ENCODE assay signal across 8 mouse cellular contexts in genomic region chr3:30600717-30601116, GRCm38 (mm10). TPM values are rescaled to one million over a fixed set of nuclear protein-coding genes. Genes with fewer than 3 reads are reported as not detected.
DNase-seq lines count a peak whose midpoint lies in the region; ATAC-seq and TF ChIP-seq lines count a peak whose summit lies in the region.

No protein-coding gene starts in this region.

- H3K27me3 ChIP-seq in forebrain, embryonic 14.5 days (replicated peaks; ENCODE audit: control insufficient read depth, insufficient read depth, low read length), result no peaks in the 10 kb centered on the region
- H3K27me3 ChIP-seq in hindbrain, postnatal 0 days (ENCODE audit: insufficient read depth, low read length), result no peaks in the 10 kb centered on the region
- H3K27me3 ChIP-seq in limb, embryonic 11.5 days (ENCODE audit: control insufficient read depth, insufficient read depth, low read length), result 0 out of 2 replicates have a peak, but pooled peaks cover 2% of the 10 kb centered on the region
- H3K27me3 ChIP-seq in midbrain, embryonic 15.5 days (replicated peaks), result no peaks in the 10 kb centered on the region

- peak overlapping the region; percentile 79 for H3K4me2 ChIP-seq in forebrain, embryonic 14.5 days (ENCODE audit: low read length)
- H3K4me2 ChIP-seq in hindbrain, postnatal 0 days (ENCODE audit: low read depth, low read length), result peak overlapping the region; percentile 54
- H3K4me2 ChIP-seq in limb, embryonic 11.5 days (ENCODE audit: low read depth, severe bottlenecking), result peak overlapping the region; percentile 75
- peak overlapping the region; percentile 89 for H3K4me2 ChIP-seq in midbrain, embryonic 15.5 days

- peak; percentile 15 for DNase-seq in ovary, postnatal 14 days (ENCODE audit: low spot score)
- DNase-seq in ovary, adult 18-20 months (ENCODE audit: low spot score), result no peak
- DNase-seq in brain, embryonic 14.5 days (ENCODE audit: low read depth), result peak; percentile 69
- peak; percentile 58 for DNase-seq in forebrain, embryonic 14.5 days (ENCODE audit: low spot score)
- peak; percentile 49 for DNase-seq in hindbrain, postnatal 0 days (ENCODE audit: low spot score)
- peak; percentile 61 for DNase-seq in limb, embryonic 11.5 days (ENCODE audit: low spot score)
- peak; percentile 15 to 32 for DNase-seq in thymus, postnatal 10 days (ENCODE audit: low spot score in 2 of 2)

- no peak for TF ChIP-seq POLR2A in brain, embryonic 14.5 days (IDR thresholded peaks at IDR 0.05; ENCODE audit: borderline replicate concordance, extremely low read depth, insufficient read depth, insufficient read length, poor library complexity, severe bottlenecking)

- under 1% methylated on average over 14 of the region's 14 CpGs for WGBS in forebrain, embryonic 14.5 days
- under 1% methylated on average over 14 of the region's 14 CpGs for WGBS in hindbrain, postnatal 0 days
- under 1% methylated on average over 14 of the region's 14 CpGs for WGBS in limb, embryonic 11.5 days
- WGBS in midbrain, embryonic 15.5 days, result under 1% methylated on average over 14 of the region's 14 CpGs

- H3K9me3 ChIP-seq in forebrain, embryonic 14.5 days (replicated peaks; ENCODE audit: control insufficient read depth, low read length), result no peaks in the 10 kb centered on the region
- H3K9me3 ChIP-seq in hindbrain, postnatal 0 days (ENCODE audit: low read length), result no peaks in the 10 kb centered on the region
- H3K9me3 ChIP-seq in limb, embryonic 11.5 days (ENCODE audit: control insufficient read depth, low read length), result no peaks in the 10 kb centered on the region
- no peaks in the 10 kb centered on the region for H3K9me3 ChIP-seq in midbrain, embryonic 15.5 days

- H3K9ac ChIP-seq in forebrain, embryonic 14.5 days (ENCODE audit: low read length), result peak overlapping the region; percentile 61
- H3K9ac ChIP-seq in hindbrain, postnatal 0 days (replicated peaks; ENCODE audit: low read length), result peak overlapping the region; percentile 55
- 0 out of 2 replicates have a peak overlapping the region, but pooled peaks have one; percentile 7 for H3K9ac ChIP-seq in limb, embryonic 11.5 days (ENCODE audit: low read length)
- H3K9ac ChIP-seq in midbrain, embryonic 15.5 days, result peak overlapping the region; percentile 43

- H3K4me3 ChIP-seq in forebrain, embryonic 14.5 days (ENCODE audit: low read depth, low read length), result peak overlapping the region; percentile 68
- peak overlapping the region; percentile 86 for H3K4me3 ChIP-seq in hindbrain, postnatal 0 days (ENCODE audit: low read length)
- peak overlapping the region; percentile 48 for H3K4me3 ChIP-seq in limb, embryonic 11.5 days (ENCODE audit: low read depth, low read length)
- peak overlapping the region; percentile 81 for H3K4me3 ChIP-seq in midbrain, embryonic 15.5 days

- ATAC-seq in forebrain, embryonic 14.5 days, result no peak
- ATAC-seq in hindbrain, postnatal 0 days, result no peak
- no peak for ATAC-seq in limb, embryonic 11.5 days (ENCODE audit: insufficient number of reproducible peaks, low FRiP score, low TSS enrichment, low read depth)
- no peak for ATAC-seq in midbrain, embryonic 15.5 days (replicated peaks)

- peak overlapping the region; percentile 72; the same call in 1 of the 2 replicates for H3K27ac ChIP-seq in forebrain, embryonic 14.5 days (ENCODE audit: low read depth, low read length)
- peak overlapping the region; percentile 66; the same call in 1 of the 2 replicates for H3K27ac ChIP-seq in hindbrain, postnatal 0 days
- H3K27ac ChIP-seq in limb, embryonic 11.5 days (replicated peaks; ENCODE audit: low read depth, low read length), result 0 out of 2 replicates have a peak overlapping the region, but pooled peaks have one; percentile 14
- H3K27ac ChIP-seq in midbrain, embryonic 15.5 days, result peak overlapping the region; percentile 75

- H3K36me3 ChIP-seq in forebrain, embryonic 14.5 days (ENCODE audit: control insufficient read depth, insufficient read depth, low read length), result peaks cover 11% of the 10 kb centered on the region
- 0 out of 2 replicates have a peak, but pooled peaks cover 5% of the 10 kb centered on the region for H3K36me3 ChIP-seq in hindbrain, postnatal 0 days (ENCODE audit: insufficient read depth, low read length)
- H3K36me3 ChIP-seq in limb, embryonic 11.5 days (ENCODE audit: control insufficient read depth, insufficient read depth, low read length), result peaks cover 2% of the 10 kb centered on the region; the same call in 1 of the 2 replicates
- H3K36me3 ChIP-seq in midbrain, embryonic 15.5 days (replicated peaks), result peaks cover 6% of the 10 kb centered on the region

- TF ChIP-seq CTCF in brain, embryonic 14.5 days (IDR thresholded peaks at IDR 0.05; ENCODE audit: borderline replicate concordance, extremely low read depth, insufficient read depth, insufficient read length), result no peak
- no peak for TF ChIP-seq CTCF in hindbrain, postnatal 0 days (IDR thresholded peaks at IDR 0.05; ENCODE audit: low read depth)

- H3K4me1 ChIP-seq in forebrain, embryonic 14.5 days (ENCODE audit: control insufficient read depth, insufficient read depth, low read length), result peaks cover 14% of the 10 kb centered on the region
- H3K4me1 ChIP-seq in hindbrain, postnatal 0 days (ENCODE audit: insufficient read depth, low read length), result no peaks in the 10 kb centered on the region
- peaks cover 10% of the 10 kb centered on the region; the same call in 1 of the 2 replicates for H3K4me1 ChIP-seq in limb, embryonic 11.5 days (ENCODE audit: control insufficient read depth, insufficient read depth, low read length)
- peaks cover 33% of the 10 kb centered on the region for H3K4me1 ChIP-seq in midbrain, embryonic 15.5 days

RNA-seq across cellular contexts. Expression of gene Actrt3, which starts 1.0 kb away (rescaled TPM):
- 0.11 and 0.13 TPM in 2 replicates for polyA plus RNA-seq in brain, embryonic 14.5 days (2012; rRNA removed)
- 0.17 and 0.25 TPM in 2 replicates for polyA plus RNA-seq in forebrain, embryonic 14.5 days (2014; fragmentation: Nextera tagmentation; extraction: Ambion mirVana)
- 0.18 and 0.42 TPM in 2 replicates for total RNA-seq in hindbrain, postnatal 0 days (2014; rRNA removed)
- 0.56 and 0.89 TPM in 2 replicates for polyA plus RNA-seq in hindbrain, postnatal 0 days (2015; fragmentation: Nextera tagmentation; extraction: Ambion mirVana)
- 0.24 TPM in 1 of 2 replicates, not detected in the other for polyA plus RNA-seq in limb, embryonic 11.5 days (2014; fragmentation: Nextera tagmentation; extraction: Ambion mirVana)
- polyA plus RNA-seq in midbrain, embryonic 15.5 days (2015; fragmentation: Nextera tagmentation; extraction: Ambion mirVana), result 0.22 and 0.56 TPM in 2 replicates

RNA-seq across cellular contexts. Expression of gene Mynn, which starts 1.1 kb away (rescaled TPM):
- 16.0 and 20.6 TPM in 2 replicates for polyA plus RNA-seq in brain, embryonic 14.5 days (2012; rRNA removed)
- polyA plus RNA-seq in forebrain, embryonic 14.5 days (2014; fragmentation: Nextera tagmentation; extraction: Ambion mirVana), result 35.4 and 40.8 TPM in 2 replicates
- total RNA-seq in hindbrain, postnatal 0 days (2014; rRNA removed), result 16.6 and 18.5 TPM in 2 replicates
- polyA plus RNA-seq in hindbrain, postnatal 0 days (2015; fragmentation: Nextera tagmentation; extraction: Ambion mirVana), result 18.5 and 19.4 TPM in 2 replicates
- polyA plus RNA-seq in limb, embryonic 11.5 days (2014; fragmentation: Nextera tagmentation; extraction: Ambion mirVana), result 32.1 and 37.8 TPM in 2 replicates
- polyA plus RNA-seq in midbrain, embryonic 15.5 days (2015; fragmentation: Nextera tagmentation; extraction: Ambion mirVana), result 26.9 and 30.8 TPM in 2 replicates

RNA-seq across cellular contexts. Expression of gene Lrriq4, which starts 43.6 kb away (rescaled TPM):
- 0.05 TPM in 1 of 2 replicates, not detected in the other for polyA plus RNA-seq in brain, embryonic 14.5 days (2012; rRNA removed)
- not detected in 2 replicates for polyA plus RNA-seq in forebrain, embryonic 14.5 days (2014; fragmentation: Nextera tagmentation; extraction: Ambion mirVana)
- total RNA-seq in hindbrain, postnatal 0 days (2014; rRNA removed), result 0.37 TPM in 1 of 2 replicates, not detected in the other
- not detected in 2 replicates for polyA plus RNA-seq in hindbrain, postnatal 0 days (2015; fragmentation: Nextera tagmentation; extraction: Ambion mirVana)
- polyA plus RNA-seq in limb, embryonic 11.5 days (2014; fragmentation: Nextera tagmentation; extraction: Ambion mirVana), result not detected in 2 replicates
- 0.09 TPM in 1 of 2 replicates, not detected in the other for polyA plus RNA-seq in midbrain, embryonic 15.5 days (2015; fragmentation: Nextera tagmentation; extraction: Ambion mirVana)

RNA-seq across cellular contexts. Expression of gene Lrrc34, which starts 47.0 kb away (rescaled TPM):
- polyA plus RNA-seq in brain, embryonic 14.5 days (2012; rRNA removed), result 0.35 and 0.63 TPM in 2 replicates
- polyA plus RNA-seq in forebrain, embryonic 14.5 days (2014; fragmentation: Nextera tagmentation; extraction: Ambion mirVana), result 1.3 and 1.6 TPM in 2 replicates
- total RNA-seq in hindbrain, postnatal 0 days (2014; rRNA removed), result 1.2 and 1.5 TPM in 2 replicates
- 1.4 and 1.7 TPM in 2 replicates for polyA plus RNA-seq in hindbrain, postnatal 0 days (2015; fragmentation: Nextera tagmentation; extraction: Ambion mirVana)
- 2.1 and 2.6 TPM in 2 replicates for polyA plus RNA-seq in limb, embryonic 11.5 days (2014; fragmentation: Nextera tagmentation; extraction: Ambion mirVana)
- 0.87 and 1.4 TPM in 2 replicates for polyA plus RNA-seq in midbrain, embryonic 15.5 days (2015; fragmentation: Nextera tagmentation; extraction: Ambion mirVana)

RNA-seq across cellular contexts. Expression of gene Mecom, which starts 52.9 kb away (rescaled TPM):
- 3.7 and 7.3 TPM in 2 replicates for polyA plus RNA-seq in brain, embryonic 14.5 days (2012; rRNA removed)
- 3.2 and 4.0 TPM in 2 replicates for polyA plus RNA-seq in forebrain, embryonic 14.5 days (2014; fragmentation: Nextera tagmentation; extraction: Ambion mirVana)
- total RNA-seq in hindbrain, postnatal 0 days (2014; rRNA removed), result 6.9 and 8.3 TPM in 2 replicates
- 4.1 and 4.5 TPM in 2 replicates for polyA plus RNA-seq in hindbrain, postnatal 0 days (2015; fragmentation: Nextera tagmentation; extraction: Ambion mirVana)
- polyA plus RNA-seq in limb, embryonic 11.5 days (2014; fragmentation: Nextera tagmentation; extraction: Ambion mirVana), result 218 and 228 TPM in 2 replicates
- polyA plus RNA-seq in midbrain, embryonic 15.5 days (2015; fragmentation: Nextera tagmentation; extraction: Ambion mirVana), result 4.4 and 5.2 TPM in 2 replicates

Comparison
In these comparisons a context has a peak if more than half of its experiments do, and no peak if none do; other contexts are left out.
1. H3K27ac ChIP-seq: peak in every context shown above with its lines; median percentile 75 in midbrain, embryonic 15.5 days; 72 in forebrain, embryonic 14.5 days; 66 in hindbrain, postnatal 0 days; 14 in limb, embryonic 11.5 days.
2. H3K9ac ChIP-seq: peak in every context shown above with its lines; median percentile 61 in forebrain, embryonic 14.5 days; 55 in hindbrain, postnatal 0 days; 43 in midbrain, embryonic 15.5 days; 7 in limb, embryonic 11.5 days.